Mouse (Mus musculus) brown adipose tissue, adult 24 weeks (tissue): ENCODE data around the gene Ppl. TPM values are rescaled to one million over a fixed set of nuclear protein-coding genes. Genes with fewer than 3 reads are reported as not detected.

Experiments
- H3K27ac ChIP-seq: fragments of 200-500 bp; replicated peaks from 2 replicates; pipeline ENCODE4 v1.5.1; 2012; ENCODE audit warnings: low read depth, mild to moderate bottlenecking, low read length
- H3K4me1 ChIP-seq: fragments of 200-500 bp; 2 replicates; pipeline ENCODE4 v1.6.1; 2012; ENCODE audit warnings: low read length, mixed read lengths; ENCODE audit not compliant: control insufficient read depth, insufficient read depth, insufficient read length
- H3K4me3 ChIP-seq: fragments of 200-500 bp; 2 replicates; pipeline ENCODE4 v1.5.1; 2012; ENCODE audit warnings: low read depth, mild to moderate bottlenecking, low read length, moderate library complexity; ENCODE audit not compliant: insufficient read depth
- polyA plus RNA-seq: library from polyadenylated mRNA; stranded (reverse); fragments of >200 nt; gene quantifications from 2 replicates; pipeline ENCODE4 v1.2.4, GENCODE M21; 2012; ENCODE audit not compliant: missing spikeins, insufficient read depth, insufficient read length

Gene Ppl
- polyA plus RNA-seq, 1 experiment: 1.2 TPM

DNA sequence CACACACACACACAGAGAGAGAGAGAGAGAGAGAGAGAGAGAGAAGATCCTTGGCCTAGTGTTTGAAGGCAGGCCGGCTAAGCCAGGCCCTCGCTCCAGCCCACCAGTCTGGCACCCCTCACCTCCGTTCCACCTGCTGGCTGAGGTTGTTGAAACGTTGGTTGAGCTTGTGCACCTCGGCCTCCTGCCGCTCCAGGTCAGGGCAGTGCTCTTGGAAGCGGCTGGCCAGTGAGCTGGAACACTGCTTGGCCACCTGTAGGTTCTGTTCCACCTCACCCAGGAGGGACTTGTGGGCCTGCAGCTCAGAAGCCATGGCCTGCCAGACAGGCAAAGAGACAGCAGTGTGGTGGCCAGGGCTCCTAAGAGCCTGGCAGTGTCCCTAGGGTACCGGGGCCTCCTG, 35.7 kb downstream of the Ppl start:
- Histone ChIP-seq H3K4me1 (no peaks in the 10 kb centered on the region), H3K4me3 (no peak overlapping the region), H3K27ac (no peak overlapping the region)

DNA sequence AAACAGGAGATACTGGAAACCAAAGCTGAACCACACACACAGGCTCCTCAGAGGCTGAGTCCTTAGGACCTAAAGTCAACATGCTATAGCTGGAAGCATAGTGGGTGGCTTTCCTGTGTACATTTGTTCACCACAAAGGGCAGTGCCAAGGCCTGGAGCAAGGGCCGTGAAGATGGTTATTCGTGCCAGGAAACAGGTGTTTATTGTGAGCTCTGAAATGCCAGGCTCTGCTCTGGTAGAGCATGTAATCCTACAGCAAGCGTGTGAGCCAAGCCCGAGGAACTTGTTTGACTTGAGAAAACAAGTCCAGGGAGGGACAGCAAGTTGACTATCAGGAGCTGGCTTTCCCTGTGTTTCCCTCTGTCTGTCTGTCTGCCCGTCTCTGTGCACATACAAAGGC, 38.9 kb downstream of the Ppl start:
- Histone ChIP-seq H3K4me3 (no peak overlapping the region), H3K4me1 (no peaks in the 10 kb centered on the region), H3K27ac (no peak overlapping the region)

DNA sequence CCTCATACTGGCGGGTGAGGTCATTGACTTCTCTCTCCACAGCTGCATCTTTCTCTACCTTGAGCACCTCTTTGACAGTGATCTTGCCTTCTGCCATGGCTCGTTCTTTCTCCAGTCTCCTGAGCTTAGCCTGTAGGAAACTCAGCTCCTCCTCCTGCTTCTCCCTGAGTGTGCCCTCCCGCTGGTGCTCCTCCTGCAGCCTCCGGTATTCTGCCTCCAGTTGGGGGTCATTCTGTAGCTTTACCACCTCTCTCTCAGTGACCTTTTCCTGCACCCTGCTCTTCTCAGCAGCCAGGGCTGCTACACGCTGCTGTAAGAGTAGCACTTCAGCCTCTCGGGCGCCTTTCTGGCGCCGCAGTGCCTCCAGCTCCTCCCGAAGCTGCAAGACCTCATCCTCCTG, 43.2 kb downstream of the Ppl start:
- H3K4me3 ChIP-seq: no peak overlapping the region
- no peaks in the 10 kb centered on the region for H3K4me1 ChIP-seq
- no peak overlapping the region for H3K27ac ChIP-seq

DNA sequence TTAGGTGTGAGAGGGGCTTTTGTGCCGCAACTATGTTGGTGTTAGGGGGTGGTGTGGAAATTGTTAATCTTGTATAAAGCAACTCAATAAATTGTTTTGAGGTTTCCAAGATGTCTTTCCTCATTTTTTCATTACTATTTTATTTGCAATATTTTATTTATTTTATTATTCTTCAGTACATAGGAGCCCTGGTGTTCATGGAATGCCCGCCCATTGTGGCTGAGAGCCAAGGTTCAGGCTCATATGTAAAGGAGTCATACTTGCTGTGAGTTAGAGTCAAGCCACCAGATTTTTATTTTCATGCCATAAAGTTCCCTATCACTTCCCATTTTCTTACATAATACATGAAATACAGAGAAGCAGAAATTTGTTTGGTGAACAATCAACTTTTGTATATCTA, 46.0 kb downstream of the Ppl start:
- H3K4me1 ChIP-seq: no peaks in the 10 kb centered on the region
- H3K4me3 ChIP-seq: no peak overlapping the region
- H3K27ac ChIP-seq: no peak overlapping the region

DNA sequence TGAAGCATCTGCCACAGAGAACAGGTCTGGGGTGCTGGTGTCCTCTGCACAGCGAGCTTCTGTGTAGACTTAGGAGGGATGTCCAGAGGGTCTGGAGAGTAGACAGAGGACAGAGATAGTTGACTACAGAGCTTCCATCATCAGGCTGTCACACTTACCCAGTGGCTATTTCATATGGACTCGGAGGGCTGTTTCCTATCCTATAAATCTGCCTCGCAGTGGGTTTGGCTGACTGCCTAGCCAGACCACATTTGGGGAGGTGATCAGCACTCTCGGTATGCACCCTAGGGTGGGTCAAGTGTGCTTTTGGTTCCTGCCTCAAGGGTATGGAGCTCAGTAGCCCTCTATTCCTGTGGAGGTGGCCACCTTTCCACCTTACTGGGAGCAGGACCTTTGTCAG, 47.0 kb downstream of the Ppl start:
- H3K27ac ChIP-seq: no peak overlapping the region
- H3K4me1 ChIP-seq: no peaks in the 10 kb centered on the region
- no peak overlapping the region for H3K4me3 ChIP-seq

DNA sequence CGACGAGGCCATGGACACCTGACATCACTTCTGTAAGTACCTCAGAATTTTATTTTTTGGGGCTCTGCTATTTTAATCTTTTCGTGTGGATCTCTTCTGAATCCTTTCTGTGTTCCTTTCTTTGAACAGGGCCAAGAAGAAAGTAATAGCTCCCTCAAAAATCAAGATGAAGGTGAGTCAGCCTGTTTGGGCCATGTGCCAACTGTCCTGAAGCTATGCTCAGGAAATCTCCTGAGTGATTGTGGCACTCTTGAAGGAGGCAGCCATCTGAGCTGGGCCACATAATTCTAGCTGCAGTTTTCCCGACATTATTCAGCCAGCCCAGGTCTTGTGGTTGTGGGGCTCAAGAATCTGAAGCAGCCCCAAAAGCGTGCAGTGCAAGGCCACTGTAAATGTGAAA, 57.9 kb downstream of the Ppl start:
- no peaks in the 10 kb centered on the region for H3K4me1 ChIP-seq
- no peak overlapping the region for H3K27ac ChIP-seq
- H3K4me3 ChIP-seq: no peak overlapping the region

DNA sequence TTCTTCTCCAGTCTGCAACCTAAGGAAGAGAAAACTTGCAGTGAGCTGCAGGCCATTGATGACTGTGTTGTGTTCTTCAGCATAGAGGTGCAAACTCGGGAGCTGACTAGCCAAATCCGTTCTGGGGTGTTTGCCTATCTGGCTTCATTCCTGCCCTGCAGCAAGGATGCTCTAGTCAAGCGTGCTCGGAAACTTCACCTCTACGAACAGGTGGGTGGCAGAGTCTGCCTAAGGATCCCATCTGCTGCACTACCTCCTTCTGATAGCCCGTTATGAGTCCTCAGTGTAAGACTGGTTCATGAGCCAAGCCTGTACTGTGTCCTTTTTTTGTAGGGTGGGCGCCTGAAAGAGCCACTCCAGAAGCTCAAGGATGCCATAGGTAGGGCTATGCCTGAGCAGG, 60.2 kb downstream of the Ppl start:
- H3K4me1 ChIP-seq: no peaks in the 10 kb centered on the region
- H3K4me3 ChIP-seq: no peak overlapping the region
- no peak overlapping the region for H3K27ac ChIP-seq

DNA sequence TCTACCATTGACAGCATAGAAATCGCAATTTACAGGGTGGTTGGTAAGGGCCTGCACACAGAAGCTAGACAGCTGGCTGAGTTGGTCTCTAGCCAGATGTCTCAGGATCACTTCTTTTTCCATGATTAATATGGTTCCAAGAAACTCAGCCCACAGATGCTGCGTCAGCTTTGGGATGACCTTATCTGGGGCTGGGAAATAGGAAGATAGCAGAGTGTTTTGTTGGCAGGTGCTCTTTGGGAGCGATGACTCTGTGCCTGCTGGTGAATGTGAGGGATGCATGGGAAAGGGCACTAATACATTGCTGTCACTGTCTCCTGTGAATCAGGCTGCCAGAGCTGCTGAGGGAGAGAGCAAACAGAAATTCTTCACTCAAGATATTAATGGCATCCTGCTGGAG, 61.9 kb downstream of the Ppl start:
- Histone ChIP-seq H3K4me1 (no peaks in the 10 kb centered on the region), H3K27ac (no peak overlapping the region), H3K4me3 (no peak overlapping the region)

DNA sequence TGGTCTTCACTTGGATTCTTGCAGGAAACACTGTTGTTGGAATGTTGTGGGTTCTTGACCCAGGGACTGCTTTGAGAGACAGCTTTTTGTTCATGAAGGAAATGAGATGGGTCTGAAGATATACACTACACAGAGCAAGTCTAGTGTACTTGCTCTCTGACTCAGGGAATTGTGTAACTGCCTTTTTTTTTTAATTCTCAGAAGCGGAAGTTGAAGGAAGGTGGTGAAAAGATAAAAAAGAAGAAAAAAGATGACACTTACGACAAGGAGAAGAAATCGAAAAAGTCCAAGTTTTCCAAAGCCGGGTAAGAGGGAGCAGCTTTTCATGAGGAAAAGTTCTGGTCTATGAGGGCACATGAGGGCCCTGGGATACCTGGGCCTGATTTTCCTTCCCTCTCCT, 68.7 kb downstream of the Ppl start:
- H3K27ac ChIP-seq: no peak overlapping the region
- H3K4me3 ChIP-seq: no peak overlapping the region
- H3K4me1 ChIP-seq: no peaks in the 10 kb centered on the region

DNA sequence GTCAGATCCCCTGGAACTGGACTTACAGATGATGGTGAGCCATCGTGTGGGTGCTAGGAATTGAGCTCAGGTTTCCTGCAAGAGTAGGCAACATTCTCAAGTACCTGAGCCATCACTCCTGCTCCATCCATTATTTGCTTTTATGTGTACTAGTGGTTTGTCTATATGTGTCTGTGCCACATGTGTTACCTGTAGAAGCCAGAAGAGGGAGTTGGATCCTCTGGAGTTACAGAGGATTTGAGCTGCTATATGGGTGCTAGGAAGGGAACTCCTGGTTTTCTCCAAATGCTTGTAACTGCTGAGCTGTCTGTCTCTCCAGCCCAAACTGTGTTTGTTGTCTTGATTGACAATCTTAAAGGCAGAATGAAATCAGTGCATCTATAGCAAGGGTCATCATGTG, 74.1 kb downstream of the Ppl start:
- no peak overlapping the region for H3K4me3 ChIP-seq
- H3K4me1 ChIP-seq: no peaks in the 10 kb centered on the region
- H3K27ac ChIP-seq: no peak overlapping the region

DNA sequence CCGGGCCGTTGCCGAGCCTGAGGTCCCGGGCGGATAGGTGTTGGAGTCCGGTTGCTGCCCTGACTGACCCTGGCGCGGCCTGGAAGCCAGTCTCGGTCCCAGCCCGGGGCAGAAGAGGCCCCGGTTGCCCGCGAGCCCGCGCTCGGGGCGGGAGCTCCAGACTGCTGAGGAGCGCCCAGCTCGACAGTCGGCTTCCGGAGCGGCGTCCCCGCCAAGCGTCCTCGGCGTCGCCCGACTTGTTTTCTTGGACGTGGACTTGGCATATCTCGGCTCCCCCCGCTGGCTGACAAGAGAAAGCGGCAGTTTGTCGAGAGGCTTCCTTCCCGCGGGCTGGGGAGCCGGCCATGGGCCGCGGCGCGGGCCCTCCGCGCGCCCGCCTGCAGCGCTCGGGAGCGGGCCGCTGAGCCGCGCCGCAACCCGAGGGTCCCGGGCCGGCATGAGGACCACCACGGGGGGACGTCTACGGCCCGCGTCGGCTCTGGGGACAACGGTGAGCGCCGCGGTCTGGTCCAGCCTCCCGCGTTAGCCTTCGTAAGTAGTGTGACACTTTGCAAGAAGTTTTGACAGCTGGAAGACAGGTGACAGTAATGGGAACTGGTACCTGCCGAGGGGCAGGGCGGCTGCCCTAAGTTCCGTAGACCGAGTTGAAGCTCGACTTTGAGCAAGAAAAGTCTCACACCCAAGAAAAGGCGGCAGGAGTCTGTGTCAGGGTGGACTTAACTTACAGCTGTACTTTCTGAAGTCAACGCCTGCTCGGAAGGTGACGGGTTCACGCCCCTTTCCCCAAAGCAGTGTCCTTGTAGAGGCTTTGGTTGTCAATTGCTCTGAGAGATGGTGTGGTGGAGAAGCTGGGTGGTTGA, 81.7 kb downstream of the Ppl start:
- Histone ChIP-seq H3K4me1 (no peaks in the 10 kb centered on the region; the same call in 1 of the 2 replicates), H3K27ac (peak overlapping the region; percentile 90), H3K4me3 (peak overlapping the region; percentile 87)

DNA sequence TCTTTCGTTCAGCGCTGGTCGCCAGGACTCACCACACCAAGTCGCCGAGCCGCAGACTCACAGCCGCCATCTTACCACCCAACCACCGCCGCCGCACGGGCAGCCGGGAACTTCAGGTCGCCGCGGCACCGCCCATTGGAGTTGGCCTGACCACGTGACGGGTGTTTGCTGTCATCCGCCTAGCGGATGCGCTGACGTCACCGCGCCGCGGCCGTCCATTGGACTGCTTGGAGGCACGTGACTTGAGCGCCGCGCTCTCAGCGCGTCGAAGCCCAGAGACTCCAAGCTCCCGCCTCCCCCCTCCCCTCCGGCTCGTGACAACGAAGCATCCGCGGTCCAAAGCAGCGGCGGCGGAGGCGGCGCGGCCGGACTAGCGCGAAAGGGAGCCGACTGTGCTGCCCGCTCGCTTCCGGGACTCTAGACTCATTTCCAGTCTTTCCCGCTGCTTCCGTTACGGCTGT, 82.4 kb downstream of the Ppl start, which contains the start of the genes Glyr1 and Ubn1:
Glyr1 (minus strand) TSS at position 90 of the 461 bp plus-strand sequence.
Ubn1 (plus strand) TSS at position 284 of the 461 bp plus-strand sequence.
- Histone ChIP-seq H3K4me1 (no peaks in the 10 kb centered on the region; the same call in 1 of the 2 replicates), H3K27ac (peak within 1 kb of the TSS; percentile 94), H3K4me3 (peak within 1 kb of the TSS; percentile 87)

DNA sequence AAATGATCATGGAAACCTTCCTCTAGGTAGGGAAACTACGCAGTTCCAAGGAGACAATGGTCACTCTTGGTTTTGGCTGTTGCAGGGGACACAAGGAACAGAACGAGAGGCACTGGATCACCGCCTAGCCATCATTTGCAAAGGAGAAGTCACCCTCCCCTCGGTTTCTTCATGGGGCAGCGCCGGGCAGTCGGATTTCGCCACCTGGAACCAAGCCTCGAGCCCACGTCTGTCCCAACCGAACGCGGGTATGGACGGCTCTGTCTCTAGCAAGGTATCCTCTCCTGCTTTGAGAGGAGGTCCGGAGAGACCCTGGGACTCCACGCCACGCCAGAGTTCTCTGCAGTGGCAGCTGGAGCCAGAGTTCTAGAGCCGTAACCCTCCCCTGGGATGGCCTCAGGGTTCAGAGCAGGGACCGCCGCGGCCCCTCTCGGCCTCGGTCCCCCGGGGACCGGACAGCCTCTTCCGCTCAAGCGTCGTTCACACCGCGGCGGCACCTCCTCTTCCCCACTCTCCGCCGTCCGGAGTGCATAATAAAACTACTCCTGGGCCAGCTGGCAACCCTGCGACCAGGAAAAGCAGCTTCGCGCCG, 82.9 kb downstream of the Ppl start:
- Histone ChIP-seq H3K4me1 (no peaks in the 10 kb centered on the region; the same call in 1 of the 2 replicates), H3K27ac (peak overlapping the region; percentile 94), H3K4me3 (peak overlapping the region; percentile 83)

DNA sequence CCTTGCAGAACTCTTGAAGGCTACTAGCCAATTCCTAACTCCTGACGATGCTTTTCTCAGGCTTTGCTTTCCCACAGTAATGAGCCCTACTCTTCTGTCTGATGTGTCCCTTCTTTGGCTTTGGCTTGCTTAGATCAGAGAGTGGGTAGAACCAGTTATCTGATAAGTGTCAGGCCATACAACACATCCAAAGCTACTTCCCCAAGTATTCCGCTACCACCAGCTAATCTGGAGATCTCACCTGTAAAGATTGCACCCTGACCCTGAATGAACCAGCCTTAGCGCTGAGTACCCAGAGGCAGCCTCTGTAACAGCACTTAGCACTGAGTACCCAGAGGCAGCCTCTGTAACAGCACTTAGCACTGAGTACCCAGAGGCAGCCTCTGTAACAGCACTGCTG, 86.9 kb downstream of the Ppl start:
- Histone ChIP-seq H3K27ac (no peak overlapping the region), H3K4me3 (no peak overlapping the region), H3K4me1 (no peaks in the 10 kb centered on the region)

DNA sequence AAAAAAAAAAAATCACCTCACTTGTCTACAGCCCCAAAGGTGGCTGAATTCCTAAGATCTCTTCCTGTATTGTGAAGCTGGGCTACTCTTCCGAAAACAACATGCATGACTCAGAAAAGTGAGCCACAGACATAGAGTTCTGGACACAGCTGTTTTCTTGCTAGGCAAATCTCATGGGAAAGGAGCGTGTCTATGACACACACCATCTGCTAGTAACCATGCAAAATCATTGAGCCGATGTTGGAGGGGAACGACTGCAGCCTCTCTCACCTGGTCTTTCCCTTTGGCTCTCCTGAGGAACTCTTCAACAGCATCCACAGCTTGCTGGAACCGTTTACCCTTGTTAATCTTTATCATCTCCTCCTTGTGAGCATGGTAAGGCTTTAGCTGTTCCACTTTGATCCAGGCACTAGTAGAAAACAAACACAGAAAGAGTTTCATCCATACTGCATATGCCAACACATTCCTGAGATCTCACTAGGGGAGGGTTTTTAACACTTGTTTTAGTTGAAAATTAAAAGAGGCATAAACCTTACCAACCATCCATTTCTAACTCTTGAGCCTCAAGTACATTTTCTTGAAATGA, 95.5 kb downstream of the Ppl start:
- Histone ChIP-seq H3K4me3 (no peak overlapping the region), H3K27ac (no peak overlapping the region), H3K4me1 (no peaks in the 10 kb centered on the region)
